Comparison of ENCODE assay signal across 10 mouse cellular contexts in genomic region chr8:84338493-84338892, GRCm38 (mm10). TPM values are rescaled to one million over a fixed set of nuclear protein-coding genes. Genes with fewer than 3 reads are reported as not detected.
A peak's percentile ranks its signal among the peaks of the same experiment; 100 is the strongest.
DNase-seq lines count a peak whose midpoint lies in the region; ATAC-seq lines count a peak whose summit lies in the region.
"Had no signal": no experiment of that assay in that cellular context is flagged by ENCODE, and none has a peak within 500 bp of the region (broad histone marks: within the 10 kb centered on the region; RNA-seq: fewer than 3 reads in every experiment).

No protein-coding gene starts in this region.

- peak overlapping the region; percentile 38 for H3K4me2 ChIP-seq in neural tube, embryonic 12.5 days (replicated peaks)
- H3K4me2 ChIP-seq in limb, embryonic 13.5 days (replicated peaks) = peak overlapping the region; percentile 46
- H3K4me2 ChIP-seq in liver, embryonic 11.5 days = no peak overlapping the region

- peaks cover 25% of the 10 kb centered on the region for H3K27me3 ChIP-seq in neural tube, embryonic 12.5 days (replicated peaks)
- peaks cover 42% of the 10 kb centered on the region for H3K27me3 ChIP-seq in limb, embryonic 13.5 days
- peaks cover 16% of the 10 kb centered on the region for H3K27me3 ChIP-seq in liver, embryonic 11.5 days (replicated peaks; ENCODE audit: control insufficient read depth, insufficient read depth, low read length)

- 15% methylated on average over 17 of the region's 17 CpGs for whole genome bisulfite sequencing in neural tube, embryonic 12.5 days
- WGBS in limb, embryonic 13.5 days = 12% methylated on average over 17 of the region's 17 CpGs
- 21% methylated on average over 17 of the region's 17 CpGs for WGBS in liver, embryonic 11.5 days

- DNase-seq in embryo, embryonic 10 days (ENCODE audit: low spot score) = peak; percentile 12
- DNase-seq in embryo, embryonic 9.5 days (ENCODE audit: extremely low spot score) = no peak
- no peak for DNase-seq in neural tube, embryonic 10.5 days (ENCODE audit: extremely low spot score, low spot score)
- DNase-seq in thymus, adult 18-20 months = no peak
- no peak for DNase-seq in liver, embryonic 11.5 days (ENCODE audit: low spot score)
- DNase-seq in gastrocnemius, adult 8-10 months (ENCODE audit: low spot score in 2 of 2) = no peak
- DNase-seq: thymus, postnatal 14 days had no signal

- peaks cover 5% of the 10 kb centered on the region for H3K4me1 ChIP-seq in neural tube, embryonic 12.5 days
- H3K4me1 ChIP-seq in limb, embryonic 13.5 days = peaks cover 7% of the 10 kb centered on the region; the same call in 1 of the 2 replicates
- H3K4me1 ChIP-seq in liver, embryonic 11.5 days (replicated peaks; ENCODE audit: control insufficient read depth, insufficient read depth, low read length) = no peaks in the 10 kb centered on the region

- H3K36me3 ChIP-seq in neural tube, embryonic 12.5 days = no peaks in the 10 kb centered on the region
- no peaks in the 10 kb centered on the region for H3K36me3 ChIP-seq in limb, embryonic 13.5 days
- no peaks in the 10 kb centered on the region for H3K36me3 ChIP-seq in liver, embryonic 11.5 days (ENCODE audit: control insufficient read depth, insufficient read depth, low read length)

- no peak overlapping the region for H3K27ac ChIP-seq in neural tube, embryonic 12.5 days
- no peak overlapping the region for H3K27ac ChIP-seq in limb, embryonic 13.5 days
- no peak overlapping the region for H3K27ac ChIP-seq in liver, embryonic 11.5 days (ENCODE audit: low read depth, low read length)

- 0 out of 2 replicates have a peak overlapping the region, but pooled peaks have one; percentile 13 for H3K9ac ChIP-seq in neural tube, embryonic 12.5 days
- no peak overlapping the region for H3K9ac ChIP-seq in limb, embryonic 13.5 days
- H3K9ac ChIP-seq in liver, embryonic 11.5 days (ENCODE audit: low read depth, low read length) = no peak overlapping the region

- no peak for ATAC-seq in neural tube, embryonic 12.5 days (ENCODE audit: low FRiP score, low read depth)
- ATAC-seq in limb, embryonic 13.5 days (ENCODE audit: low FRiP score, low read depth) = no peak
- no peak for ATAC-seq in liver, embryonic 11.5 days (replicated peaks; ENCODE audit: low FRiP score)

- no peaks in the 10 kb centered on the region for H3K9me3 ChIP-seq in neural tube, embryonic 12.5 days
- H3K9me3 ChIP-seq in limb, embryonic 13.5 days = no peaks in the 10 kb centered on the region
- H3K9me3 ChIP-seq in liver, embryonic 11.5 days (ENCODE audit: control insufficient read depth, low read length) = no peaks in the 10 kb centered on the region

- no peak overlapping the region for H3K4me3 ChIP-seq in neural tube, embryonic 12.5 days
- H3K4me3 ChIP-seq in limb, embryonic 13.5 days = peak overlapping the region; percentile 7; the same call in 1 of the 2 replicates
- H3K4me3 ChIP-seq in liver, embryonic 11.5 days (ENCODE audit: low read depth, low read length) = no peak overlapping the region
- H3K4me3 ChIP-seq: myocyte had no signal

RNA-seq across cellular contexts. Expression of gene Cacna1a, which starts 49.7 kb away (rescaled TPM):
- 19.6 and 20.5 TPM in 2 replicates for polyA plus RNA-seq in neural tube, embryonic 12.5 days (2016; fragmentation: Nextera tagmentation; extraction: Ambion mirVana)
- 9.3 and 10.4 TPM in 2 replicates for polyA plus RNA-seq in limb, embryonic 13.5 days (2015; fragmentation: Nextera tagmentation; extraction: Ambion mirVana)
- 1.1 and 1.8 TPM in 2 replicates for polyA plus RNA-seq in liver, embryonic 11.5 days (2014; fragmentation: Nextera tagmentation; extraction: Ambion mirVana)
- 1 to 10 TPM; 2.2 to 4.6 (median 3.1) TPM for total RNA-seq in gastrocnemius, adult 8-10 months (2022)
